Mouse (Mus musculus): ENCODE data around the gene Hspbap1. TPM values are rescaled to one million over a fixed set of nuclear protein-coding genes. Genes with fewer than 3 reads are reported as not detected.

Hspbap1 gene
- total RNA-seq, 2 experiments from 2014 or later, result 2.8 to 3.8 TPM

GRCm38 (mm10) chr16:35787568-35788189 lies 17.5 kb downstream of the Hspbap1 start:
- DNase-seq, result no peak
- intact Hi-C loops (cut with DNase I), result no loop called here

- intact Hi-C loops (cut with DNase I), result no loop called here
Measured at GRCm38 (mm10) chr16:35788330-35788729, 18.2 kb downstream of the Hspbap1 start.

GRCm38 (mm10) chr16:35791962-35792521 lies 21.9 kb downstream of the Hspbap1 start:
- no peak for DNase-seq
- intact Hi-C loops (cut with DNase I), result no loop called here

More at GRCm38 (mm10) chr16:35788330-35788729, 18.2 kb downstream of the Hspbap1 start:
- peak; percentile 26 to 51 for DNase-seq

GRCm38 (mm10) chr16:35802163-35802562 lies 32.0 kb downstream of the Hspbap1 start:
- intact Hi-C loops (cut with DNase I), result no loop called here
- no peak for DNase-seq

GRCm38 (mm10) chr16:35803723-35804122 lies 33.5 kb downstream of the Hspbap1 start:
- DNase-seq, result no peak
- intact Hi-C loops (cut with DNase I), result no loop called here

GRCm38 (mm10) chr16:35806973-35807662 lies 36.9 kb downstream of the Hspbap1 start:
- intact Hi-C loops (cut with DNase I), result no loop called here
- no peak for DNase-seq

- no peak for DNase-seq
- intact Hi-C loops (cut with DNase I), result no loop called here
Measured at GRCm38 (mm10) chr16:35807663-35807992, 37.5 kb downstream of the Hspbap1 start.

GRCm38 (mm10) chr16:35808838-35809237 lies 38.7 kb downstream of the Hspbap1 start:
- DNase-seq, result no peak
- intact Hi-C loops (cut with DNase I), result no loop called here

- DNase-seq, result no peak
- intact Hi-C loops (cut with DNase I), result no loop called here
Measured at GRCm38 (mm10) chr16:35813119-35813518, 42.9 kb downstream of the Hspbap1 start.

- DNase-seq, result peak; percentile 87 to 91
- intact Hi-C loops (cut with DNase I), result loop anchor here (1.0 to 5.0 kb wide), 4 partner anchors 48 to 500 kb away; partner anchors contain the start of genes Dirc2 and Sema5b
Measured at GRCm38 (mm10) chr16:35817255-35818089, 47.3 kb downstream of the Hspbap1 start.

GRCm38 (mm10) chr16:35829999-35830398 lies 59.8 kb downstream of the Hspbap1 start:
- peak in 1 of 2 experiments; percentile 22 for DNase-seq
- intact Hi-C loops (cut with DNase I), result no loop called here

GRCm38 (mm10) chr16:35832926-35833325 lies 62.8 kb downstream of the Hspbap1 start:
- DNase-seq, result no peak
- intact Hi-C loops (cut with DNase I), result no loop called here

- intact Hi-C loops (cut with DNase I), result no loop called here
- no peak for DNase-seq
Measured at GRCm38 (mm10) chr16:35834653-35835052, 64.5 kb downstream of the Hspbap1 start.

GRCm38 (mm10) chr16:35839680-35840079 lies 69.5 kb downstream of the Hspbap1 start:
- peak; percentile 52 to 66 for DNase-seq
- intact Hi-C loops (cut with DNase I), result no loop called here

GRCm38 (mm10) chr16:35847138-35847537 lies 77.0 kb downstream of the Hspbap1 start:
- intact Hi-C loops (cut with DNase I), result no loop called here
- DNase-seq, result no peak

GRCm38 (mm10) chr16:35855846-35856245 lies 85.7 kb downstream of the Hspbap1 start:
- intact Hi-C loops (cut with DNase I), result no loop called here
- DNase-seq, result peak; percentile 21 to 27

- intact Hi-C loops (cut with DNase I), result no loop called here
- DNase-seq, result no peak
Measured at GRCm38 (mm10) chr16:35856766-35857165, 86.6 kb downstream of the Hspbap1 start.

- DNase-seq, result no peak
- intact Hi-C loops (cut with DNase I), result no loop called here
Measured at GRCm38 (mm10) chr16:35860236-35860635, 90.1 kb downstream of the Hspbap1 start.

- peak in 1 of 2 experiments; percentile 21 for DNase-seq
- intact Hi-C loops (cut with DNase I), result no loop called here
Measured at GRCm38 (mm10) chr16:35862057-35862456, 91.9 kb downstream of the Hspbap1 start.

- intact Hi-C loops (cut with DNase I), result no loop called here
- DNase-seq, result no peak
Measured at GRCm38 (mm10) chr16:35867726-35868125, 97.6 kb downstream of the Hspbap1 start.

GRCm38 (mm10) chr16:35869126-35869525 lies 99.0 kb downstream of the Hspbap1 start:
- DNase-seq, result peak; percentile 31 to 45
- intact Hi-C loops (cut with DNase I), result no loop called here

All from heart, postnatal 10 days (tissue).